Mouse (Mus musculus): Measurements from ENCODE around the gene Gm47955. TPM values are rescaled to one million over a fixed set of nuclear protein-coding genes. Genes with fewer than 3 reads are reported as not detected.
"Not testable (repeated sequence)": the region's sequence is repeated elsewhere in the genome, so short reads cannot be mapped to it uniquely, and the experiment has no call there.

Gm47955 gene
- total RNA-seq, 2 experiments from 2014 or later: not detected

DNA sequence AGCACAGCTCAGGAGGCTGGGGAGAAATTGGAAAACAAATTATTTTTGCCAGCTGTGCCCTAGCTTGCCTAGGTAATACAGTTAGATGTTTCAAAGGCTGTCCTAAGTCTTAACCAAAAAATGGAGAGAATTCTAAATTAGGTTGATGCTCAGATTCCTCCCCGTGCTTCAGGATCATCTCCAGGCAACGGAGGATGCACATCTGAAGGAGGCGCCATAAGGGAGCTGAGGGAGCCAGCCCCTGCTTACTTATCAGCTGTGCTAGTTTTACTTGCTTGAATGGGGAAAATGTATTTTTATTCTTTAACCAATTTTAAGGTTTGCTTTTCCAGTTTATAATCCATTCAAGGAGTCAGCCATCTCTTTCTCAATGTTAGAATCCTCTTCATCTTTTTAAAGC is 33.9 kb downstream of the Gm47955 start:
- no peak for DNase-seq

GRCm38 (mm10) chr1:83000306-83000705 is 40.2 kb downstream of the Gm47955 start, which contains the start of gene Gm47959:
TSS of gene Gm47959 (plus strand) at chr1:83000548.
- DNase-seq: not testable (repeated sequence)

DNA sequence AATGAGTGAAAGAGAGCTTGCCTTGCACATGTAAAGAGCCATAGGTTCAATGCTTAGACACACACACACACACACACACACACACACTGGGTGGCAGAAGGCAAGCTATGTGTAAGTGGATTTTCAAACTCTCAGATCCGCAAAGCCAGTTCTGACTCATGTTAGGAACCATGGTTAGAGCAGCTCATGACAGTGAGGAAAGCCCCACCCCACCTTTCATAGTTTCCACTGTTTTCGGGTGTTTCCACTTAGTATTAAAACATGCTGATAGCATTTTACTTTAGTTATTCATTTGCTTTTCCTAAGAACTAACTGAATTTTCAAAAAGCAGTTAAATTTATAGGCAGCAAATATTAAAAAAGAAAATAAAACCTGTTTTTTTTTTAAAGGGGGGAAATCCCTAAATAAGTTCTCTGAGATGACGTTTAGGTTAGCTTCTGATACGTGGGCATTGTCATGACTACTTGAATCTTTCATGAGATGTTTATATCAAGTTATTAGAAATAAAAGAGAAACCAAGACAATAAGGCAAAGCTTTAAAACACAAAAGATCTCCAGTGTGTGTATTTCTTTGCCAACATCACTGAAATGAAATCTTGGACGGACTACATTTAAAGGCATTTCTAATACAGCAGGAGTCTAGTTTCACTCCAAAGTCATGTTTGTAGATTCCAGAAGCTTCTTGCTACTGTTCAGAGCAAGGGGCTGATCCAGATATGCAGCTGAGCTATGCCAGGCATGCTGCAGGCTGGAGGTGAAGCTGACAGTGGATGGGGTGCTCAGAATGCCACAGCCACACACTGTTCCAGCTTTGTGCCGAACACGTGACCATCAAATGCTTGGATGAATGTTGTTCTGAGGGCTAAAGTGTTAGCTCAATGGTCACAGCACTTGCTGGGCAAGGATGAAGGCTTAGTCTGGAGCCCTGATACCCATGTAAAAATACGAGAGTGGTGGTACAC is 46.4 kb downstream of the Gm47955 start:
- DNase-seq: no peak

DNA sequence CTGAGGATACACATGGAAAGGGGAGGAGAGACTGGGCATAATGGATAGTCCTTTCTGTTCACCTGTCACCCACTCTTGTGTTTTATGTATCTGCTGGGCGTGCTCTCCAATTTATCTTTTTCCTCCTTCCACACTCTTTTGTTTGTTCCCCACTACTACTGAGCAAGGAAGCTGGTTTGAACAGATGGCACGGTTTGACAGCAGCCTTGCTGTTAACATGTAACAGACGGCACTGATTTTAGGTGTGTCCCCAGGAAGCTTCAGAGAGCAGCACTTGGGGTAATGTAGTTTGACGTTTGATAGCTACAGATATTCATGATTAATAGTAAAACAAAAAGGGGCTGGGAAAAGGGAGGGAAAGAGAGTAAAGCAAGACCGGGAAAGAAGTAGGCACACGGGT is 47.4 kb downstream of the Gm47955 start:
- DNase-seq: no peak

Other genes with a start within 250 kb of the Gm47955 start
- 100 to 1,000 TPM; 258 to 260 TPM for gene Mff, start 235.4 kb upstream of the Gm47955 start, total RNA-seq (2021)
- gene Tm4sf20, start 191.8 kb upstream of the Gm47955 start, total RNA-seq (2021): not detected
- not detected for gene Gm47791, start 189.0 kb upstream of the Gm47955 start, total RNA-seq (2021)
- 10 to 100 TPM; 80.0 to 80.4 TPM for gene Agfg1, start 120.8 kb upstream of the Gm47955 start, total RNA-seq (2021)
- under 1 TPM in 1 of 2 experiments, not detected in 1; 0.60 TPM for gene A030005L19Rik, start 47.0 kb upstream of the Gm47955 start, total RNA-seq (2021)
- not detected for gene A030014E15Rik, start 35.4 kb upstream of the Gm47955 start, total RNA-seq (2021)
- not detected for gene Gm6217, start 28.9 kb upstream of the Gm47955 start, total RNA-seq (2021)
- gene A030003K21Rik, start 16.9 kb upstream of the Gm47955 start, total RNA-seq (2021): not detected
- not detected for gene Gm7544, start 4.3 kb upstream of the Gm47955 start, total RNA-seq (2021)
- gene Gm47959, start 40.3 kb downstream of the Gm47955 start, total RNA-seq (2021): not detected
- gene Slc19a3, start 78.2 kb downstream of the Gm47955 start, total RNA-seq (2021): 1 to 10 TPM; 1.8 to 2.1 TPM
- gene Krtap28-10, start 82.2 kb downstream of the Gm47955 start, total RNA-seq (2021): not detected
- not detected for gene Gm47969, start 84.6 kb downstream of the Gm47955 start, total RNA-seq (2021)
- gene A030005K14Rik, start 99.1 kb downstream of the Gm47955 start, total RNA-seq (2021): not detected
- not detected for gene Krtap28-13, start 100.6 kb downstream of the Gm47955 start, total RNA-seq (2021)
- not detected for gene Ccl20, start 156.5 kb downstream of the Gm47955 start, total RNA-seq (2021)
- gene Daw1, start 199.5 kb downstream of the Gm47955 start, total RNA-seq (2021): under 1 TPM; 0.45 to 0.48 TPM